Mouse (Mus musculus) gastrocnemius, postnatal 14 days (tissue): ENCODE data around the gene Hist1h2bh. TPM values are rescaled to one million over a fixed set of nuclear protein-coding genes. Genes with fewer than 3 reads are reported as not detected.
"Not testable (repeated sequence)": the region's sequence is repeated elsewhere in the genome, so short reads cannot be mapped to it uniquely, and the experiment has no call there.

Experiments used
- DNase-seq: peaks from one replicate; pipeline ENCODE4 v3.0.0; 2021; ENCODE audit warnings: mixed read lengths
- intact Hi-C: fragments of 180-260 bp; cut with DNase I; formaldehyde crosslinking; loops from one replicate; pipeline ENCODE4 v1.15.1; 2025; ENCODE audit warnings: low total_unique reads
- total RNA-seq, 2 experiments: library from RNA; stranded (reverse); gene quantifications; 2 replicates each; pipeline ENCODE4 v1.2.3; 2021

Gene Hist1h2bh
- total RNA-seq, 2 experiments from 2014 or later: 5.5 to 5.7 TPM

- intact Hi-C loops: no loop called here
- no peak for DNase-seq
Measured at GRCm38 (mm10) chr13:23534368-23535131, 8.6 kb downstream of the Hist1h2bh start.

DNA sequence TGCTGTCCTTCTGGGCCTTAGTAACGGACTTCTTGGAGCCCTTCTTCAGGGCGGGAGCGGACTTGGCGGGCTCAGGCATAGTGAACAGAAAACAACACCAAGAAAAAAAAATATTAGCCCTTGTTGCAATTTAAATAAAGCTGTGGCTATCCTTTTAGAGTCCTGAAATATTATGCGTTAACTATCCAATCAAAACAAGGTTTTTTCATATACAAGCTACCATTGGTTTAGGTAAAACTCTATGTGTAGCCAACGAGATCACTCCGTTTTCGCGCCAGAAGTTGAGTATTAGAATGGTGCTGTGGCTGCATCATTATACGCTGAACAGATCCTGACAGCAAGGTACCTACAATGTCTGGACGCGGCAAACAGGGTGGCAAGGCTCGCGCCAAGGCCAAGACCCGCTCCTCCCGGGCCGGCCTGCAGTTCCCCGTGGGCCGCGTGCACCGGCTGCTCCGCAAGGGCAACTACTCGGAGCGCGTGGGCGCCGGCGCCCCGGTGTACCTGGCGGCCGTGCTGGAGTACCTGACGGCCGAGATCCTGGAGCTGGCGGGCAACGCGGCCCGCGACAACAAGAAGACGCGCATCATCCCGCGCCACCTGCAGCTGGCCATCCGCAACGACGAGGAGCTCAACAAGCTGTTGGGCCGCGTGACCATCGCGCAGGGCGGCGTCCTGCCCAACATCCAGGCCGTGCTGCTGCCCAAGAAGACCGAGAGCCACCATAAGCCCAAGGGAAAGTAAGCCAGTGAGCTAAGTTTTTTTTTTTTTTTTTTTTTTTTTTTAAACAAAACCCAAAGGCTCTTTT is 9.4 kb downstream of the Hist1h2bh start, which contains the start of gene Hist1h2af:
Gene Hist1h2af, plus strand, starts transcription at position 347 of the 808 bp plus-strand sequence.
- intact Hi-C loops: not testable (repeated sequence)
- DNase-seq: peak; percentile 36

GRCm38 (mm10) chr13:23532262-23533075 is 10.7 kb downstream of the Hist1h2bh start:
- no peak for DNase-seq
- intact Hi-C loops: no loop called here

DNA sequence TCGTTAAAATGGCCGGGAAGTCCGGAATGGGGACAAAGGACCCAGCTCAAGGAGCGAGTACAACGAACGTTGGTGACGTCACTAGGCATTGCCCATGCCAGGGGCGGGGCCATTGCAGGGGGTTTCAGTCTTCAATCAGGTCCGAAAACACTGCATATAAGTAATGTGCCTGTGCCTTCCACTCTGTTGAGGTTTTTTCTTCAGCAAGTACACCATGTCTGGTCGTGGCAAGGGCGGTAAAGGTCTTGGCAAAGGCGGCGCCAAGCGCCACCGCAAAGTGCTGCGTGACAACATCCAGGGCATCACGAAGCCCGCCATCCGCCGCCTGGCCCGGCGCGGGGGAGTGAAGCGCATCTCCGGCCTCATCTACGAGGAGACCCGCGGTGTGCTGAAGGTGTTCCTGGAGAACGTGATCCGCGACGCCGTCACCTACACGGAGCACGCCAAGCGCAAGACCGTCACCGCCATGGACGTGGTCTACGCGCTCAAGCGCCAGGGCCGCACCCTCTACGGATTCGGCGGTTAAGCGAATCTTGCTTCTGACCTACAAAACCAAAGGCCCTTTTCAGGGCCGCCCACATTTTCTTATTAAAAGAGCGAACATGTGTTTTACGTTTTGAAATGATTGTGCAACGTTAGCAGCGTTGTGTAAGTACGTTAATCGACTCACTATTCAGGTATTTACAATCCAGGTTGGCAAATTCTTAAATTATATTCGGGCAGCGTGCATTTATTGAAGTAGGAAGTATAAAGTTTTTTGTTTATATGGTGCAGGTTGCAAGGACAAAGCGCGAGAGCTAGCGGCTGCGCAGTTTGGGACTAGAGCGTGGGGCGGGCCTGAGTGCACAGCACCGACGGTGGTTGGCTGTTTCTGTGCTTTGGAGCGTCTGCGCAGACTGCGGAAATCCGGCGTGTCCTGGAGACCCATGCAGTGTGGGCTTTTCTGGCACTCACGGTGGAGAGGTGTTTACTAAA is 12.0 kb downstream of the Hist1h2bh start, which contains the start of gene Hist1h4h:
Gene Hist1h4h, plus strand, starts transcription at position 150 of the 975 bp plus-strand sequence.
- intact Hi-C loops: no loop called here
- peak; percentile 91 for DNase-seq

DNA sequence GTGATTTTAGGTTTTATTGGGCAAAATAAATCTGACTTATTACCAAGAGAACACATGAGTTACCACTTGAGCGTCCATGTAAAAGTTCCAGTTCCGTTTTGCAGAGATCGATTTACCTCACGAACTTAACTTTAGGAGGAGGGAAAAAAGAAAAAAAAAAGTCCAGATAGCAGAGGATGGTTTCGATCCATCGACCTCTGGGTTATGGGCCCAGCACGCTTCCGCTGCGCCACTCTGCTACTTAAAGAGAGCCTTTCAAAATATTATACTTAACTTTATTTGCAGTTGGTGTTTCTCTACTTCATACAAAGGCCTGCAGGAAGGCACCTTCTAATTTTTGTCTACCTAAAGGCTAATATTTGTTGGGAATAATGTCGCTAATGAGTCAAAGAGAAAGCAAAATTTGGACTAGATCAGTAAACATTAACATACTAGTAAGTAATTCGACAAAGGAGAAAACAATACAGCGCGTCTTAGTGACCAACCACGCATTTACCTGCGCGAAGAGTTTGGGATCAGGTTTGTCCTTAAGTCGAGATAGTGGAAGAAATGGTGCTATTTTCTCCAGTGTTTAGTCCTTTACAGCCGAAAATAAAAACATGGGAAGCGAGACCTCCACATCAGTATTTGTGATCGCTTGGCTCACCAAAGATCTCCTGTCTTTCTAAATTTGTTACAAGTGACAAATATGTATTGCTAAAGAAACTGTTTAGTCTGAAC is 12.9 kb downstream of the Hist1h2bh start:
- DNase-seq: peak; percentile 28
- intact Hi-C loops: no loop called here

DNA sequence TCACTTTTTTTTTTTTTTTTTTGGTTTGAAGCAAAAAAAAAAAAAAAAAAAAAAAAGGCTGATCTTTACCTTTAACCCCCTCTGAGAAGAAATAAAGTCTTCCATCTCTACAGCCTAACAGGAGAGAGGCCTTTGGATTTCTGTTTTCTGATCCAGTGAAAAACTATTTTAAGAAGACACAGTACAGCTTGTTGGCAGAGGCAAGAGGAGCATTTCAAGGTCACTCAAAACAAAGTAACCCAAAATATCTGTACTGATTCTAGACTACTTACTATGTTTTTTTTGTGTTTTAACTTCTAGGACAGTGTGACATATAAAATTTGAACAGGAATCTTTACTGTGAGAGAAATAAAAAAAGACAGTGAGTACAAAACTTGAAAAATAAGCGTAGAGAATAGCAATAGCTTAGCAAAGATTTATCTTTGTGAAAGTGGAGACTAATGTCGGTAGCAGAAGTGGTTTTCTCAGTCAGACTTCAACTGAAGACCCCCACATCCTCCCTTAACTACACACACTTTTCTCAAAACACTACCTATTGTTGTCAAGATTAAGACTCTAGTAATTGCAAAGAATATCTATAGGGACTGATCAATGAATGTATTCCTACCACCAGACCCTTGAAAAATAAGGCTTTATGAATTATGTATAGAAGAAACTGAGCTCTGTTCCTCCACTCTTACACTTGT is 13.6 kb downstream of the Hist1h2bh start:
- intact Hi-C loops: loop anchor here (10.0 kb wide), 1 partner anchor 1505 kb away; no protein-coding TSS in a partner anchor
- no peak for DNase-seq

DNA sequence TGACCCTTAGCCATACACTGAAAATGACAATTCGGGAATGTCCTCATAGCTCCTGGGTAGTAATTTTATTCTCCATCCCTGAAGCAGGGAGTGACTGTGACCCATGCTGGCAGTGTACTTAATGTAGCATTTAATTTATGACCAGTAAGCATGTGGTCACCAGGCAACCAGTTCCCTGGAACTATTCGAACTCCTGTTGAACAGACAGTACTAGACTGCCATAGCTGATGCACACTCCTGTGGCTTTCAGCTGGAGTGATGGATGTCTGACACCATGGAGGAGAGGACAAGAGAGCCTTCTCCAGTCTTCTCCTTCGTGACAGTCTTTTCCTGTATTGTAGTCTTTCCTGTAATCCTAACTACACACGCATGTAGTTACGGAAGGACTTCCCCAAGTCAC is 14.2 kb downstream of the Hist1h2bh start:
- intact Hi-C loops: loop anchor here (10.0 kb wide), 1 partner anchor 1504 kb away; no protein-coding TSS in a partner anchor
- DNase-seq: no peak

GRCm38 (mm10) chr13:23526312-23526711 is 16.9 kb downstream of the Hist1h2bh start:
- intact Hi-C loops: loop anchor here (10.0 kb wide), 1 partner anchor 1502 kb away; no protein-coding TSS in a partner anchor
- peak; percentile 81 for DNase-seq

- no peak for DNase-seq
- intact Hi-C loops: loop anchor here (10.0 kb wide), 1 partner anchor 1501 kb away; no protein-coding TSS in a partner anchor
Measured at GRCm38 (mm10) chr13:23525901-23526300, 17.3 kb downstream of the Hist1h2bh start.

DNA sequence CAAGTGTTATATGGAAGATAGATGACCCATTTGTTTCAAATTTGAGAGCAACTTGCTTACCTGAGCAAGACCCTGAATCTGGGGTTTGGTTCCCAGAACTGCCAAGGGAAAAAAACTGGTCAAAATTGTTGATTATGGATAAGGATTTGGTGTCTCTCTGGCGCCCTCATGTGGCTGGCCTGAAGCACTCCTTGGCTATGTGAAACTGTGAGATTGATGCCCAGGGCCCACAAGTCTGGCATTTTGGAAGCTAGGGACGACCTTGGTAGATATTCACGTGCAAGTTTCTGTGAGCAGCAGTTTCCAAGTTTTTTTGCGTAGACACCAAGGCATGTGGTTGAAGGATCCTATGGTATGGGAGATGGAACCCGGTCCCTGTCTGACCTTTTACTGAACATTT is 18.5 kb downstream of the Hist1h2bh start:
- intact Hi-C loops: loop anchor here (10.0 kb wide), 1 partner anchor 1500 kb away; no protein-coding TSS in a partner anchor

DNA sequence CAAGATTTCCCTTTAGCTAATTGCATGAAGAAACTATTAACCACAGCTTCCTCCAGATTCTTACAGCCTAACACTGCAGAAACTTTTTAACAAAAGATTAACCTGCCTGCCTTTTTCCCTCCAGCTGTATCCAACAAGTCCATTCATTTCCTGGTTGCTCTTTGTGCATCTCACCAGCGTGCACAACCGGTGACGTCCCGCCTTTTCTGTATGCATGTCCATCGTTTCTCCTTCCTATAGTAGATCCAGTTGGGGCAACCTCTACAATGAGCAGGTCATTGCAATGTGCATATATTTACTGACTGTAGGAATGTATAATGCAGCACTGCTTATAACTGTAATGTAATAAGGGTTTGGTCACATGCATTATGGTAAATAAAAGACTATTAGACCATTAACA is 19.2 kb downstream of the Hist1h2bh start:
- intact Hi-C loops: loop anchor here (10.0 kb wide), 1 partner anchor 1499 kb away; no protein-coding TSS in a partner anchor
- no peak for DNase-seq

More for the DNA sequence above, 18.5 kb downstream of the Hist1h2bh start:
- peak; percentile 70 for DNase-seq

DNA sequence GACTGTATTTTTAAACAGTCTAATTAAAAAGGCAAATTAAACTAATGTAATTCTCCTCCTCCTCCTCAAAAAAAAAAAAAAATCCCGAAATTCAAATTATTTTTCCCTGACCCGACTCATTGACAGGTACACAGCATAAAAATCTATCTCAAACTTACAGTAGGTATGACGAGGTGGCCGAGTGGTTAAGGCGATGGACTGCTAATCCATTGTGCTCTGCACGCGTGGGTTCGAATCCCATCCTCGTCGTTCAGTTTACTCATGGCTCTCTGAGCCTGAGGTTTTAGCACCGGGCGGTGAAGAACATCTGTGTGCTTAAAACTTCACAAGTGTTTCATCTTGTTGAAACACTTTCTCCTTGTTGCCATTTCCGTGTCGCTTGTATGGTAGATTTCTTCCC is 21.5 kb downstream of the Hist1h2bh start:
- DNase-seq: peak; percentile 58
- intact Hi-C loops: loop anchor here (10.0 kb wide), 1 partner anchor 1497 kb away; no protein-coding TSS in a partner anchor

DNA sequence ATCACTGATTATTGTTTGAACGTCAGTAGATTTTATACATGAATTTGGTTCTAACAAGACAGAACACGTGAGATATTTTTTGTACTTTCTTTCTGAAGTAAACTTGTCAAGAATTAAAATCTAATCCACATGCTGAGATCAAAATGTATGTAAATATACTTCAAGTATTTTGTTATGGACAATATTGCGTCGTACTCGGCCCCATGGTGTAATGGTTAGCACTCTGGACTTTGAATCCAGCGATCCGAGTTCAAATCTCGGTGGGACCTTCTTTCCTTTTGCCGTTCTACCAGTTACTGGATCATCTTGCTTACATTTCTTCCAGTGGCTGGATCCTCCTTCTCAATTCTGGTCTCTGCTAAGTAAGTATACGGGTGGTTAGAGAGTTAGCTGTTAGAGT is 23.8 kb downstream of the Hist1h2bh start:
- DNase-seq: peak; percentile 63

GRCm38 (mm10) chr13:23518885-23519284 is 24.3 kb downstream of the Hist1h2bh start:
- intact Hi-C loops: loop anchor here (2.0 to 5.0 kb wide), 2 partner anchors 67 to 86 kb away; no protein-coding TSS in a partner anchor
- DNase-seq: no peak

More for the DNA sequence above, 23.8 kb downstream of the Hist1h2bh start:
- intact Hi-C loops: loop anchor here (2.0 to 5.0 kb wide), 2 partner anchors 67 to 87 kb away; no protein-coding TSS in a partner anchor

DNA sequence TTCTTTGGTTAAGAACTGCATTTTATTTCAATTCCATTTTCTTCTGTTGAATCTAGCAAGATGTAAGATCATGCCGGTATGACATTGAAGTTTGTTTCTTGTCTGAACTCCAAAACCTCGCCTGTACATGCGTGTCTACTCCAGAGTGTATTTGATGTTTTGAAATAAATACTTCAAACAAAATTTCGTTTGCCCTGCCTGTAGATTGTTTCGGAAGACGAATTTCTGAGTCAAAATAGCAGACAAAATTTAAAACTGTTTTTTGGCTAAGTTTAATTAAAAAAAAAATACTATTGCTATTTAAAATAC is 24.9 kb downstream of the Hist1h2bh start:
- no peak for DNase-seq
- intact Hi-C loops: loop anchor here (2.0 to 5.0 kb wide), 2 partner anchors 66 to 85 kb away; no protein-coding TSS in a partner anchor

- intact Hi-C loops: loop anchor here (2.0 to 5.0 kb wide), 2 partner anchors 65 to 85 kb away; no protein-coding TSS in a partner anchor
- DNase-seq: peak; percentile 70
Measured at GRCm38 (mm10) chr13:23517603-23518294, 25.4 kb downstream of the Hist1h2bh start.
